Mouse (Mus musculus): ENCODE measurements around the gene Klhl31.

The Klhl31 gene

GRCm38 (mm10) chr9:77703476-77703875 is 67.2 kb downstream of the Klhl31 start:
- no peak for DNase-seq (ENCODE audit: low spot score in 2 of 2)

GRCm38 (mm10) chr9:77704108-77704507 is 67.8 kb downstream of the Klhl31 start:
- DNase-seq (ENCODE audit: low spot score in 2 of 2), result no peak

- no peak for DNase-seq (ENCODE audit: low spot score in 2 of 2)
Measured at GRCm38 (mm10) chr9:77706515-77706914, 70.2 kb downstream of the Klhl31 start.

- no peak for DNase-seq (ENCODE audit: low spot score in 2 of 2)
Measured at GRCm38 (mm10) chr9:77707433-77708139, 71.3 kb downstream of the Klhl31 start.

DNA sequence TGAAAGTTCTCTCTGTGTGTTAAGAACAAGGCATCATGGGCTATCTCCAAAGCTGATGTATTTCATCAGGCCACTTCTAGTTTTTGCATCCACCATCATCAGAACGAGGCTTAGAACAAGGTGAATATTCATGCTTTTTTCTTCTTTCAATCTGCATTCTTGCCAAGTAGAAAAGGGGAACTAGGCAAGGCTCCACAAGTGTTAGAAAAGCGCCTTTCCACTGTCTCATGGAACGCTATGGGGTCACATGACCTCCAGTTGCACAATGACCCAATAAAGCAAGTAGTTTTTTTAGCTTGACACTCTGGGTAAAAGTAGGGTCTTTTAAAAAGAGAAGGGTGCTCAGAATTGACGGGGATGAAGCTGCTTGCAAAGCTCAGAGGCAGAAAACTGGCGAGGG is 72.7 kb downstream of the Klhl31 start:
- DNase-seq (ENCODE audit: low spot score in 2 of 2), result no peak
